Mouse (Mus musculus) embryo, embryonic 10.5 days (tissue): Measurements from ENCODE around the gene Mtus2.
A peak's percentile ranks its signal among the peaks of the same experiment; 100 is the strongest.
"Not testable (repeated sequence)": the region's sequence is repeated elsewhere in the genome, so short reads cannot be mapped to it uniquely, and the experiment has no call there.

Experiments used
- DNase-seq: peaks from one replicate; pipeline ENCODE4 v3.0.0-alpha.2; 2015; ENCODE audit warnings: low spot score

The Mtus2 gene

GRCm38 (mm10) chr5:148283177-148283576 is 326.1 kb downstream of the Mtus2 start:
- DNase-seq, result no peak

- no peak for DNase-seq
These were observed 326.5 kb downstream of the Mtus2 start for GRCm38 (mm10) chr5:148283584-148283983.

GRCm38 (mm10) chr5:148287529-148287928 is 330.4 kb downstream of the Mtus2 start:
- DNase-seq, result no peak

- no peak for DNase-seq
These were observed 331.7 kb downstream of the Mtus2 start for GRCm38 (mm10) chr5:148288804-148289203.

GRCm38 (mm10) chr5:148289951-148290350 is 332.8 kb downstream of the Mtus2 start:
- no peak for DNase-seq

- no peak for DNase-seq
These were observed 335.7 kb downstream of the Mtus2 start for GRCm38 (mm10) chr5:148292862-148293261.

- peak; percentile 27 for DNase-seq
These were observed 336.2 kb downstream of the Mtus2 start for GRCm38 (mm10) chr5:148293346-148293745.

GRCm38 (mm10) chr5:148302968-148303367 is 345.8 kb downstream of the Mtus2 start:
- DNase-seq, result no peak

- no peak for DNase-seq
These were observed 347.0 kb downstream of the Mtus2 start for GRCm38 (mm10) chr5:148304112-148304511.

- DNase-seq, result no peak
These were observed 353.7 kb downstream of the Mtus2 start for GRCm38 (mm10) chr5:148310790-148311189.

GRCm38 (mm10) chr5:148312443-148312842 is 355.3 kb downstream of the Mtus2 start:
- DNase-seq, result no peak

GRCm38 (mm10) chr5:148314931-148315330 is 357.8 kb downstream of the Mtus2 start:
- DNase-seq, result no peak

GRCm38 (mm10) chr5:148325317-148325885 is 368.3 kb downstream of the Mtus2 start:
- peak; percentile 81 for DNase-seq

- not testable (repeated sequence) for DNase-seq
These were observed 369.2 kb downstream of the Mtus2 start for GRCm38 (mm10) chr5:148326295-148326694.

GRCm38 (mm10) chr5:148328982-148329381 is 371.9 kb downstream of the Mtus2 start:
- no peak for DNase-seq

GRCm38 (mm10) chr5:148331229-148331776 is 374.2 kb downstream of the Mtus2 start:
- no peak for DNase-seq

- DNase-seq, result no peak
These were observed 375.0 kb downstream of the Mtus2 start for GRCm38 (mm10) chr5:148331926-148332621.

GRCm38 (mm10) chr5:148332622-148332974 is 375.5 kb downstream of the Mtus2 start:
- peak; percentile 91 for DNase-seq

GRCm38 (mm10) chr5:148339126-148339525 is 382.0 kb downstream of the Mtus2 start:
- no peak for DNase-seq

GRCm38 (mm10) chr5:148342061-148342741 is 385.1 kb downstream of the Mtus2 start:
- peak; percentile 48 for DNase-seq

- no peak for DNase-seq
These were observed 387.3 kb downstream of the Mtus2 start for GRCm38 (mm10) chr5:148344374-148344773.

GRCm38 (mm10) chr5:148346543-148346942 is 389.4 kb downstream of the Mtus2 start:
- no peak for DNase-seq

GRCm38 (mm10) chr5:148348153-148348552 is 391.0 kb downstream of the Mtus2 start:
- DNase-seq, result no peak
